Mouse (Mus musculus): Measurements from ENCODE around the gene Izumo2. TPM values are rescaled to one million over a fixed set of nuclear protein-coding genes. Genes with fewer than 3 reads are reported as not detected.

Gene Izumo2
- polyA plus RNA-seq, 1 experiment from 2014 or later, result not detected

Other genes starting within 250 kb of the Izumo2 start
- gene Aspdh, start 243.4 kb upstream of the Izumo2 start, polyA plus RNA-seq (2015; fragmentation: Nextera tagmentation; extraction: Ambion mirVana), result 0.62 and 0.88 TPM in 2 replicates
- gene Josd2, start 240.8 kb upstream of the Izumo2 start, polyA plus RNA-seq (2015; fragmentation: Nextera tagmentation; extraction: Ambion mirVana), result 109 and 111 TPM in 2 replicates
- 107 and 108 TPM in 2 replicates for gene Emc10, start 212.2 kb upstream of the Izumo2 start, polyA plus RNA-seq (2015; fragmentation: Nextera tagmentation; extraction: Ambion mirVana)
- gene Fam71e1, start 212.2 kb upstream of the Izumo2 start, polyA plus RNA-seq (2015; fragmentation: Nextera tagmentation; extraction: Ambion mirVana), result 9.1 and 11.1 TPM in 2 replicates
- gene Mybpc2, start 184.1 kb upstream of the Izumo2 start, polyA plus RNA-seq (2015; fragmentation: Nextera tagmentation; extraction: Ambion mirVana), result 0.45 and 0.65 TPM in 2 replicates
- 0.77 and 2.0 TPM in 2 replicates for gene Spib, start 176.7 kb upstream of the Izumo2 start, polyA plus RNA-seq (2015; fragmentation: Nextera tagmentation; extraction: Ambion mirVana)
- gene Pold1, start 159.9 kb upstream of the Izumo2 start, polyA plus RNA-seq (2015; fragmentation: Nextera tagmentation; extraction: Ambion mirVana), result 108 and 112 TPM in 2 replicates
- 68.4 and 75.3 TPM in 2 replicates for gene Nr1h2, start 154.8 kb upstream of the Izumo2 start, polyA plus RNA-seq (2015; fragmentation: Nextera tagmentation; extraction: Ambion mirVana)
- 30.9 and 42.2 TPM in 2 replicates for gene Napsa, start 136.4 kb upstream of the Izumo2 start, polyA plus RNA-seq (2015; fragmentation: Nextera tagmentation; extraction: Ambion mirVana)
- gene Kcnc3, start 118.1 kb upstream of the Izumo2 start, polyA plus RNA-seq (2015; fragmentation: Nextera tagmentation; extraction: Ambion mirVana), result 1.5 and 2.1 TPM in 2 replicates
- 44.1 and 47.8 TPM in 2 replicates for gene Myh14, start 37.9 kb upstream of the Izumo2 start, polyA plus RNA-seq (2015; fragmentation: Nextera tagmentation; extraction: Ambion mirVana)
- gene Vrk3, start 39.7 kb downstream of the Izumo2 start, polyA plus RNA-seq (2015; fragmentation: Nextera tagmentation; extraction: Ambion mirVana), result 40.6 and 46.1 TPM in 2 replicates
- gene Zfp473, start 42.3 kb downstream of the Izumo2 start, polyA plus RNA-seq (2015; fragmentation: Nextera tagmentation; extraction: Ambion mirVana), result 2.1 and 2.2 TPM in 2 replicates
- 95.6 and 97.7 TPM in 2 replicates for gene Nup62, start 107.3 kb downstream of the Izumo2 start, polyA plus RNA-seq (2015; fragmentation: Nextera tagmentation; extraction: Ambion mirVana)
- 0.63 and 1.7 TPM in 2 replicates for gene Il4i1, start 107.6 kb downstream of the Izumo2 start, polyA plus RNA-seq (2015; fragmentation: Nextera tagmentation; extraction: Ambion mirVana)
- 4.9 and 5.0 TPM in 2 replicates for gene Atf5, start 107.9 kb downstream of the Izumo2 start, polyA plus RNA-seq (2015; fragmentation: Nextera tagmentation; extraction: Ambion mirVana)
- 109 and 111 TPM in 2 replicates for gene Akt1s1, start 140.2 kb downstream of the Izumo2 start, polyA plus RNA-seq (2015; fragmentation: Nextera tagmentation; extraction: Ambion mirVana)
- gene Tbc1d17, start 140.3 kb downstream of the Izumo2 start, polyA plus RNA-seq (2015; fragmentation: Nextera tagmentation; extraction: Ambion mirVana), result 71.3 and 74.4 TPM in 2 replicates
- gene Pnkp, start 148.4 kb downstream of the Izumo2 start, polyA plus RNA-seq (2015; fragmentation: Nextera tagmentation; extraction: Ambion mirVana), result 37.6 and 37.9 TPM in 2 replicates
- gene Ptov1, start 161.0 kb downstream of the Izumo2 start, polyA plus RNA-seq (2015; fragmentation: Nextera tagmentation; extraction: Ambion mirVana), result 371 and 398 TPM in 2 replicates
- gene Med25, start 184.0 kb downstream of the Izumo2 start, polyA plus RNA-seq (2015; fragmentation: Nextera tagmentation; extraction: Ambion mirVana), result 93.5 and 97.7 TPM in 2 replicates
- 21.0 and 24.0 TPM in 2 replicates for gene Fuz, start 187.3 kb downstream of the Izumo2 start, polyA plus RNA-seq (2015; fragmentation: Nextera tagmentation; extraction: Ambion mirVana)
- gene Ap2a1, start 220.8 kb downstream of the Izumo2 start, polyA plus RNA-seq (2015; fragmentation: Nextera tagmentation; extraction: Ambion mirVana), result 63.1 and 64.8 TPM in 2 replicates
- 0.09 and 0.15 TPM in 2 replicates for gene Tsks, start 234.5 kb downstream of the Izumo2 start, polyA plus RNA-seq (2015; fragmentation: Nextera tagmentation; extraction: Ambion mirVana)